Mouse (Mus musculus): Measurements from ENCODE around the gene Snrpg. TPM values are rescaled to one million over a fixed set of nuclear protein-coding genes. Genes with fewer than 3 reads are reported as not detected.
"Not testable (repeated sequence)": the region's sequence is repeated elsewhere in the genome, so short reads cannot be mapped to it uniquely, and the experiment has no call there.

Gene Snrpg
- 479 and 486 TPM in 2 replicates for polyA plus RNA-seq (2015; fragmentation: Nextera tagmentation; extraction: Ambion mirVana)

DNA sequence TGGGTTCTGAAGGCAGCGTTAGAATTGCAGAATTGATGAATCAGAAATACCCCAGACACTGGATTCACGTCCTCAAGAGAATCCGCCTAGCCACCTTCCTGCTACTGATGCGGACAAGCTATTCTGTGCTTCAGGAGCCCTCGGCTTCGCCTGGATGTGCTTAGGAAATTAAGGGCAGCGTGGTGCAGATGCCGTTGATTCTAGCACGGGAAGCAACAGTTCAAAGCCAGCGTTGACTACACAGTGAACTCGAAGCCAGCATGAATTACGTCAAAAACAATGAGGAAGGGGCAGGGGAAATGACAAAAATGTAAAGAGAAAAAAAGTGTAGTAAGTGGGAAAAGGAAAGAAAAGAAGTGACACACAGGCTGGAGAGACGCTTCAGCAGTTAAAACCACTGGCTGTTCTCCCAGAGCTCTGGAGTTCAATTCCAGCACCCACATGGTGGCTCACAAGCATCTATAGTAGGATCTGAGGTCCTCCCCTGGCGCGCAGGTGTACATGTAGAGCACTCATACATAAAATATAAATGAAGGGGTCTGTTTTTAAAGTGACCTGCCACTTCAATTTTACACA is at the start of gene Snrpg:
Gene Snrpg, plus strand, starts transcription at position 541 of the 576 bp plus-strand sequence.
- peak within 1 kb of the TSS; percentile 97 for H3K27ac ChIP-seq
- peak within 1 kb of the TSS; percentile 92 for H3K4me2 ChIP-seq
- 16% methylated on average over 15 of the region's 15 CpGs for WGBS
- H3K4me3 ChIP-seq, result peak within 1 kb of the TSS; percentile 93
- H3K27me3 ChIP-seq, result no peaks in the 10 kb centered on the region
- peak within 1 kb of the TSS; percentile 90 for H3K9ac ChIP-seq
- peak; percentile 18 for ATAC-seq (ENCODE audit: low FRiP score)
- no peaks in the 10 kb centered on the region for H3K9me3 ChIP-seq
- peaks cover 44% of the 10 kb centered on the region for H3K4me1 ChIP-seq (replicated peaks)
- H3K36me3 ChIP-seq, result peaks cover 12% of the 10 kb centered on the region

DNA sequence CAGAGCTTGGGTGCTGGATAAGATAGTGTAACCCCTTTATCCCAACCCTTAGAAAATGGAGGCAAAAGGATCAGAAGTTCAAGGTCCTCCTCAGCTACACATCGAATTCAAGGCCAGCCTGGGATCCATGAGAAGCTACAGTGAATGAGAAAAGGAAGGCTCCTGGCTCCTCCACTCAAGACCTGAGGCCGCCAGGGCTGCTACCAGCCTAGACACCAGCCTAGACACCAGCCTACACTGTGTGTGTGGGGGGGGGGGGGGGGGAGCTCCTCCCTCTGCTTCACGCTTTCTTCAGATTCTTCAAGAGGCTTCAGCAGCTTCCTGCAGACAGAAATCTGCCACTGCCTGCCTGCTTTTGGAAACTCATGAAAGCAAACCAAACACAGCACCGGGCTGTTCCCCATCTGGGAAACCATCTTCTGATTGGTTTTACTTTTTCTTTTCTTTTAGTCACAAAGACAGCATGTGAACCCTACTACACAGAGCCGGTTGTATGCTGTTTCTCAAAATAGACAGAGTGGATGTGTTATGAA is 49.0 kb upstream of the Snrpg start:
- H3K9me3 ChIP-seq, result no peaks in the 10 kb centered on the region
- H3K9ac ChIP-seq, result no peak overlapping the region
- no peak for ATAC-seq (ENCODE audit: low FRiP score)
- H3K27ac ChIP-seq, result no peak overlapping the region
- H3K4me3 ChIP-seq, result no peak overlapping the region
- no peak overlapping the region for H3K4me2 ChIP-seq
- no peaks in the 10 kb centered on the region for H3K4me1 ChIP-seq (replicated peaks)
- WGBS, result 88% methylated on average over 5 of the region's 5 CpGs
- H3K36me3 ChIP-seq, result no peaks in the 10 kb centered on the region
- no peaks in the 10 kb centered on the region for H3K27me3 ChIP-seq

GRCm38 (mm10) chr6:86322991-86323390 is 48.1 kb upstream of the Snrpg start:
- Histone ChIP-seq H3K9ac (no peak overlapping the region), H3K36me3 (no peaks in the 10 kb centered on the region), H3K4me3 (no peak overlapping the region), H3K4me1 (replicated peaks) (no peaks in the 10 kb centered on the region), H3K27me3 (no peaks in the 10 kb centered on the region), H3K27ac (no peak overlapping the region), H3K9me3 (no peaks in the 10 kb centered on the region), H3K4me2 (no peak overlapping the region)
- ATAC-seq (ENCODE audit: low FRiP score), result no peak
- 80% methylated on average over 9 of the region's 9 CpGs for WGBS

DNA sequence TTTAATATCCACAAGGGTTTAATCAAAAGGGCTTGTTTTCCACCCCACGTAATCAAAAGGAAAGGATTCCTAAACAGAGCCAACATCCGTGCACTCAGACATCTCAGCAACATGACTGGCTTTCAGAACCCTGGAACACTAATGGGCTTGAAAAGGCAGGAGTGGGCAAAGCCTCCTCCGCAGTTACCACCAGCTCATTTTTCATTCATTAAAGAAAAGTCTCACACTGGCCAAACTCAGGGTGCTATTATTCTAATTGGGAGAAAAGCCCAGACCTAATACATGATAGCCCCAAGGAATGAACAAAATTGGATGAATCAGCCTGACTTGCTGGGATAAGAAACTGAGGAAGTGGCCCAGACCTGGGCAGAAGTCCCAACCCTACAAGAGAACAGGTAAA is 46.7 kb upstream of the Snrpg start:
- Histone ChIP-seq H3K36me3 (no peaks in the 10 kb centered on the region), H3K9me3 (no peaks in the 10 kb centered on the region), H3K9ac (no peak overlapping the region), H3K27me3 (no peaks in the 10 kb centered on the region), H3K27ac (no peak overlapping the region), H3K4me3 (no peak overlapping the region), H3K4me2 (no peak overlapping the region), H3K4me1 (replicated peaks) (no peaks in the 10 kb centered on the region)
- WGBS, result 84% methylated on average over 3 of the region's 3 CpGs
- ATAC-seq (ENCODE audit: low FRiP score), result no peak

GRCm38 (mm10) chr6:86325646-86326045 is 45.5 kb upstream of the Snrpg start:
- H3K27me3 ChIP-seq, result no peaks in the 10 kb centered on the region
- H3K27ac ChIP-seq, result no peak overlapping the region
- H3K36me3 ChIP-seq, result no peaks in the 10 kb centered on the region
- 92% methylated on average over 5 of the region's 5 CpGs for WGBS
- H3K9me3 ChIP-seq, result no peaks in the 10 kb centered on the region
- no peaks in the 10 kb centered on the region for H3K4me1 ChIP-seq (replicated peaks)
- no peak overlapping the region for H3K4me2 ChIP-seq
- no peak overlapping the region for H3K9ac ChIP-seq
- ATAC-seq (ENCODE audit: low FRiP score), result no peak
- no peak overlapping the region for H3K4me3 ChIP-seq

DNA sequence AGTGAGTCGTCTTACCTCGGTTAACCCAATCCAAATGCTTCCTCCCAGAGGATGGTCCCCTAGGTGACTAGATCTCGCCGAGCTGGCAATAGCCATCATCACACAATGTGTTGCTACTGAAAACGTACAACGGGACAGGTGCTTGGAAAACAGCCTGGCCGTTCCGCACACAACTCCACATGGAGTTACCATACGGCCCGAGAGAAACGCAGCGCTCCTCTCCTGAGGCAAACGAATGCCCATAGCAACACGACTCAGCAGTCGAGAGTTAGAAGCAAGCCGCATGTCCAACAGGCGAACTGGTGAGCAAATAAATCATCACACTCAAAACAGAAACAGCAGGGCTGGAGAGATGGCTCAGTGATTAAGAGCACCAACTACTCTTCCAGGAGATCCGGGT is 44.2 kb upstream of the Snrpg start:
- no peaks in the 10 kb centered on the region for H3K4me1 ChIP-seq (replicated peaks)

DNA sequence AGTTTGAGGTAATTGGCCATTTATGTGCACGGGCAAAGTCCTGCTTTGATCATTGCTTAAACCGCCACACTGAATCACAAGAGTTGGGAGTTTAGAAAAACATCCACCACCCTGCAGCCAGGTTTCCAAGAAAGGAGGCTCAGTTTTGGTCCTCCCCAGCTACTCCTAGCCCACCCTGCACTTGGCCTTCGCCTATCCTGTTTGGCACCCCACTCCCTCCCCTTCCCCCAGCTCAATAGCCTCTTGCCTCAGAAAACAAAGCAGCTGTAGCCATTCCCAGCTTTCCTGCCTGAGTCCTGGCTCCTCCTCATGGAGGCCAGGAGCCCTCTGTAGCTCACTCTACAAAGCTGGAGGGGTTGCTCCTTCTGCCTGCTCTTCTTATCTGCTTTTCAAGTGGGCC is 42.7 kb upstream of the Snrpg start:
- no peaks in the 10 kb centered on the region for H3K36me3 ChIP-seq
- no peak overlapping the region for H3K4me2 ChIP-seq
- H3K4me3 ChIP-seq, result no peak overlapping the region
- no peak for ATAC-seq (ENCODE audit: low FRiP score)
- H3K4me1 ChIP-seq (replicated peaks), result no peaks in the 10 kb centered on the region
- 75% methylated on average over 3 of the region's 3 CpGs for WGBS
- H3K27me3 ChIP-seq, result no peaks in the 10 kb centered on the region
- H3K27ac ChIP-seq, result no peak overlapping the region
- H3K9ac ChIP-seq, result no peak overlapping the region
- no peaks in the 10 kb centered on the region for H3K9me3 ChIP-seq

More for the DNA sequence above, 44.2 kb upstream of the Snrpg start:
- no peak overlapping the region for H3K9ac ChIP-seq
- no peaks in the 10 kb centered on the region for H3K27me3 ChIP-seq
- no peaks in the 10 kb centered on the region for H3K36me3 ChIP-seq
- no peak overlapping the region for H3K27ac ChIP-seq
- WGBS, result 93% methylated on average over 18 of the region's 18 CpGs
- H3K4me3 ChIP-seq, result no peak overlapping the region
- no peaks in the 10 kb centered on the region for H3K9me3 ChIP-seq
- no peak for ATAC-seq (ENCODE audit: low FRiP score)
- H3K4me2 ChIP-seq, result no peak overlapping the region

- Histone ChIP-seq H3K9me3 (no peaks in the 10 kb centered on the region), H3K4me1 (replicated peaks) (no peaks in the 10 kb centered on the region), H3K36me3 (no peaks in the 10 kb centered on the region), H3K27ac (no peak overlapping the region), H3K4me3 (no peak overlapping the region), H3K9ac (no peak overlapping the region), H3K4me2 (no peak overlapping the region), H3K27me3 (no peaks in the 10 kb centered on the region)
- no peak for ATAC-seq (ENCODE audit: low FRiP score)
- WGBS, result 94% methylated on average over 6 of the region's 6 CpGs
Observed at GRCm38 (mm10) chr6:86329943-86330342, 41.2 kb upstream of the Snrpg start.

GRCm38 (mm10) chr6:86335121-86335849 is 35.8 kb upstream of the Snrpg start:
- no peaks in the 10 kb centered on the region for H3K4me1 ChIP-seq (replicated peaks)
- no peak overlapping the region for H3K4me3 ChIP-seq
- H3K4me2 ChIP-seq, result no peak overlapping the region
- no peaks in the 10 kb centered on the region for H3K27me3 ChIP-seq
- WGBS, result 80% methylated on average over 11 of the region's 11 CpGs
- no peak for ATAC-seq (ENCODE audit: low FRiP score)
- H3K9ac ChIP-seq, result no peak overlapping the region
- H3K36me3 ChIP-seq, result no peaks in the 10 kb centered on the region
- H3K9me3 ChIP-seq, result no peaks in the 10 kb centered on the region
- H3K27ac ChIP-seq, result no peak overlapping the region

GRCm38 (mm10) chr6:86335860-86336259 is 35.2 kb upstream of the Snrpg start:
- Histone ChIP-seq H3K27me3 (no peaks in the 10 kb centered on the region), H3K4me1 (replicated peaks) (no peaks in the 10 kb centered on the region), H3K4me3 (no peak overlapping the region), H3K9me3 (no peaks in the 10 kb centered on the region), H3K9ac (no peak overlapping the region), H3K36me3 (no peaks in the 10 kb centered on the region), H3K27ac (no peak overlapping the region), H3K4me2 (no peak overlapping the region)
- no peak for ATAC-seq (ENCODE audit: low FRiP score)
- 80% methylated on average over 5 of the region's 5 CpGs for WGBS

DNA sequence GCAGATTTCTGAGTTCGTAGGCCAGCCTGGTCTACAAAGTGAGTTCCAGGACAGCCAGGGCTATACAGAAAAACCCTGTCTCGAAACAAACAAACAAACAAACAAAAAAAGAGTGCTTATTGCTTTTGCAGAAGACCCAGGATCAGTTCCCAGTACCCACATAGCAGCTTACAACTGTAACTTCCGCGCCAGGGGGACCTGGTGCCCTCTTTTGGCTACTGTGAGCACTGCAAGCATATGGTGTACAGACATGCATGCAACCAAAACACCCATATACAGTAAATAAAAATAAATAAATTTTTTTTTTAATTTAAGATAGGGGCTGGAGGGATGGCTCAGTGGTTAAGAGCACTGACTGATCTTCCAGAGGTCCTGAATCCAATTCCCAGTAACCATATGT is 34.8 kb upstream of the Snrpg start:
- not testable (repeated sequence) for H3K36me3 ChIP-seq; H3K4me3 ChIP-seq; H3K9ac ChIP-seq; ATAC-seq (ENCODE audit: low FRiP score); H3K27ac ChIP-seq; H3K4me1 ChIP-seq (replicated peaks); H3K27me3 ChIP-seq; H3K9me3 ChIP-seq; H3K4me2 ChIP-seq
- WGBS, result 92% methylated on average over 4 of the region's 4 CpGs

- Histone ChIP-seq H3K27ac (peak overlapping the region; percentile 58), H3K4me1 (replicated peaks) (peaks cover 10% of the 10 kb centered on the region), H3K4me2 (peak overlapping the region; percentile 45), H3K9ac (peak overlapping the region; percentile 49), H3K4me3 (peak overlapping the region; percentile 14), H3K36me3 (no peaks in the 10 kb centered on the region), H3K9me3 (no peaks in the 10 kb centered on the region), H3K27me3 (no peaks in the 10 kb centered on the region)
- 4% methylated on average over 7 of the region's 7 CpGs for WGBS
- no peak for ATAC-seq (ENCODE audit: low FRiP score)
Observed at GRCm38 (mm10) chr6:86343656-86344055, 27.4 kb upstream of the Snrpg start.

DNA sequence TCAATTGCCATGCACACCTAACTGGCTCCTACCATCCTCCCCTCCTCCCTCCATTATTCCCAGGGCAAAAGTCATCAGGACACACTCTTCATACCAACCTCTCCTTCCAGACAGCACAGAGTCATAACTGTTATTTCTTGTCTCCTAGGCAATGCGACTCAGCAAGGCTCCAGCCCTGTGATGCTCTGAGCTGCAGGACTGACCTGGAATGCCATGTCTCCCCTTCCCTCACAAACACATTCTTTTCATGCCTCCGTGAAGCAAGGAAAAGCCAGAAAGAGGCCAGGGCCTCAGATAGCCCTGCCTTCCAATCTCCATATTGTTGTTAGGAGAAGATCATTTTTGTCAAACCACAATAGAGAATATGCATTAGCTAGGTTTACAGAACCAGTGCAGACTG is 25.0 kb upstream of the Snrpg start:
- no peak overlapping the region for H3K9ac ChIP-seq
- no peak overlapping the region for H3K4me2 ChIP-seq
- H3K27me3 ChIP-seq, result no peaks in the 10 kb centered on the region
- no peak overlapping the region for H3K4me3 ChIP-seq
- ATAC-seq (ENCODE audit: low FRiP score), result no peak
- H3K27ac ChIP-seq, result no peak overlapping the region
- WGBS, result 63% methylated on average over 2 of the region's 2 CpGs
- no peaks in the 10 kb centered on the region for H3K9me3 ChIP-seq
- peaks cover 10% of the 10 kb centered on the region for H3K4me1 ChIP-seq (replicated peaks)
- no peaks in the 10 kb centered on the region for H3K36me3 ChIP-seq

Measured in hindbrain, embryonic 13.5 days (tissue).